Mouse (Mus musculus): ENCODE results near the gene Gdf10. TPM values are rescaled to one million over a fixed set of nuclear protein-coding genes. Genes with fewer than 3 reads are reported as not detected.
A peak's percentile ranks its signal among the peaks of the same experiment; 100 is the strongest.

Gene Gdf10
- polyA plus RNA-seq, 1 experiment = 3.9 TPM

DNA sequence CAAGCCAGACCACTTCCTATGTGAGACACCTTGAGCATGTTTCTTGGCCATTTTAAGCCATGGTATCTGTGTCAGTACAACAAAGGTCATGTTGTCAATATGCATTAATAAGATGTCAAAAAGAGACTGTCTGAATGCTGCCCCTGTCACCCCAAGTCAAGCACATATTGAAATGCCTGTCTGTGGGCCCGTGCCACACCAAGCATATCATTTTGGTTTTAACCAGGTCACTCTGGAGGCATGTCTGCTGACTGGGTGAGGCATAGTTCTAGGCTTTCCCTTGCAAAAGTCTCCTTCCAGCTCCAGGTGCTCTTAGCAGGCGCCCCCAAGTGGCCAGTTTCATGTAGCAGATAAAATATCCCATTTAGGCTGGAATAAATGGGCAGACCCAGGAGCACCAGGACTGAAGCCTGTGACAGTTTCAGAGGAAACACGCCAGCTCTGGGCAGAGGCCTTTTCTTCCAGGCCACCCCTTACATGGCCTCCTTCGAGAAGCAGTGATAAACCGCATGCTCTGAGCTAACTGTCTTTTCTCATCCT lies 10.5 kb downstream of the Gdf10 start:
- peak in 1 of 2 experiments; percentile 84 for DNase-seq (ENCODE audit: extremely low spot score in 1 of 2, low spot score in 1 of 2)

DNA sequence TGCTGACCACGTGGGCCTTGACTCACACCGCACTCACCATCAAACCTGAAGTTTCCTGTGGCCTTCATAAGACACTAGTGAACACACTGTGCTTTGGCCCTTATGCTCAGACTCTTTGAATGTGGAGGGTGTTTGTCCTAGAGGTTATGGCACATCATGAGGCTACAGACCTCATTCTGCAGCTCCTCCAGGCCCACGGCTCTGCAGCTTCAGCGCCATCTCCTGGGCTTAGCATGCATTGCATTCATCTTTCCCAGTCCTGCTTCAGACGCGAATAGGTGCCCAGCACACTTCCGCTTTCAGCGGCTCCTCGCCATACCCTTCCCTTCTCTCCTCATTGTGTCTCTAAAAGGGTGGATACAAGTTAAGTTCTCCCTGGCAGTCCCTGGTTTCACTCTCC lies 15.7 kb downstream of the Gdf10 start:
- peak in 1 of 2 experiments; percentile 88 for DNase-seq (ENCODE audit: extremely low spot score in 1 of 2, low spot score in 1 of 2)

DNA sequence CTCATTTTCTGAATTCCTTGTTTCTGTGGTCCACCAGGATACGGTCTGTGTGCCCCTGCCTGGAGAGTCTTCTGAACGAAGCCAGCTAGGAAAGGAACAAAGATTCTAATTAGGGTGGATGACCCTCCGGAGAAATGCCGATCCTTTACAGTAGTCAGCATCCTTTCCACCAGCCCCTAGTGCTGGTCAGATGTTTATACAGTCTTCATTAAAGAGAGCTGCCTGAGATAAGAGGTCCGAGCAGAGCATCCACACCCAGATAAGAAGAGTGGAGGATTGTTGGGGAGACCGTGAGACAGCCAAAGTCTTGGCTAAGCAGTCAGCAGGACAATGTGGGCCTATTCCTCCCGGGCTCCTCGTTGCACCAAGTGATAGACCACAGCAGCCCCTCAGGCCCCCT lies 17.4 kb downstream of the Gdf10 start, which contains the start of gene Gdf2:
TSS of gene Gdf2 (plus strand) at position 301 of the 400 bp plus-strand sequence.
- no peak for DNase-seq (ENCODE audit: extremely low spot score in 1 of 2, low spot score in 1 of 2)

DNA sequence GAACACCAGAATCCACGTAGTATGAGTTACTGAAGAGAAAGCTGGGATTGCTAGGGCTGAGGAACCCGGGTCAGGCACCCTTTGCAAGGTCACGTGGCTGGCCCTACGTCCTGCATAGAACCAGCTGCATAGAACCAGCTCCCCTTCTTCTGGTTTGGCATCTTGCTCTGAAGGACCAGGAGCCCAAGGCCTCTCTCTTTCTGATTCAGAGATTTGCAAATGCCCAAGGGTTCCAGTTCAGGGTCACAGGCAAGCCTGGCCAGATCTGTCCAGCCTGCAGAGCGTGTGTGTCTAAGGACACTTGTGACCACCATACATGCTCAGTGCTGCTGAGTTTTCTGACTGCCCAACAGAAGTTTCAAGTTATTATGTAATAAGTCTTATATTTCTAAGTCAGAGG lies 18.8 kb downstream of the Gdf10 start:
- DNase-seq (ENCODE audit: extremely low spot score in 1 of 2, low spot score in 1 of 2) = no peak

DNA sequence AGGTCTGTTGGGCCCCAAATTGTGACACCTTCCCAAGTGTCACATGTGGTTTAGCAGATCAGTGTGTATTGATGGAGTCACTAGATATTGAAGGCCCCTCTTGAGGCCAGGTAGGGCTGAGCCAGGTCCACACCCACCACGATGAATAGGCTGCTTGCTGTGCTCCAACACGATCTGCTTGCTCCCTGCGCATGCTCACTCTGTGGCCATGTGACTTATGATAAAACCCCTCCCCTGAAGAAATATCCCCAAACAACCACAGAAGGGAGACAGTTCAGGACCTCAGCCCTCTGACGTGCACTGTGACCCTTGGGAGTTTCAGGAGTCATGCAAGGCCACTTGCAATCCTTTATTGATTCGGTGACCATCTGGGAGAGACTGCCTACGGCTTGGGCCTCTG lies 22.7 kb downstream of the Gdf10 start:
- DNase-seq (ENCODE audit: extremely low spot score in 1 of 2, low spot score in 1 of 2) = no peak

DNA sequence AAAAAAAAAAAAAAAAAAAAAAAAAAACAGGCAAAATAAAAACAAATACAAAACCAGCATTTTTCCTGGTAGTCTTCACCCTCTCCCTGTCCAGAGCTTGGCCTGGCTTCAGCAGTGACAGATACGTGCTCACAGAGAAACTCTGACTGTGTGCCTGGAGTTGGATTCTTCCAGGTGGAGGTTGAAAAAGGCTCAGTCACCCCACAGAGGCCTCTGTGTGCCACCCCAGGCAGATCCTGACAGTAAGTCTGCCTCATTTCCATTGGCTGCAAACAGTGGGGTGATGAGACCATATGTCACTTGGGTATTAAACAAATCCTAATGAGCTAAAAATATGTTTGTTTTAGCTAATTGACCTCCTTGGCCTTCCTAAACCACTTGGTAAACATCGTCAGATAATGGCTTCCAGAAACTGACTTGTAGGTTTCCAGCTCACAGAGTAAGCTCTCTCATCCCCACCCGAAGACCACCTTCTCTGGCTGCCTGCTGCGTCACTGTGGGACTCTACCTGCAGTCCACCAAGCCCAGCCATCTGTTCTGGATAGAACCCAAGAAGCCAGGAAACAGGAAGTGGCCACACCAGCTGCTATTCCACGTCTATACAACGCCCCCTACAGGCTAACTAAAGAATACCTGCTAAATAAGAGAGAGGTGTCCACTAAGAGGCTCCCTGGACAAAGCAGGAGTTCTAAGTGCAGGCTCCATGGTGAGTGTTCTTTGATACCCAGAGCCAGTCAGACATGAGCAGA lies 29.0 kb downstream of the Gdf10 start:
- no peak for DNase-seq (ENCODE audit: extremely low spot score in 1 of 2, low spot score in 1 of 2)

DNA sequence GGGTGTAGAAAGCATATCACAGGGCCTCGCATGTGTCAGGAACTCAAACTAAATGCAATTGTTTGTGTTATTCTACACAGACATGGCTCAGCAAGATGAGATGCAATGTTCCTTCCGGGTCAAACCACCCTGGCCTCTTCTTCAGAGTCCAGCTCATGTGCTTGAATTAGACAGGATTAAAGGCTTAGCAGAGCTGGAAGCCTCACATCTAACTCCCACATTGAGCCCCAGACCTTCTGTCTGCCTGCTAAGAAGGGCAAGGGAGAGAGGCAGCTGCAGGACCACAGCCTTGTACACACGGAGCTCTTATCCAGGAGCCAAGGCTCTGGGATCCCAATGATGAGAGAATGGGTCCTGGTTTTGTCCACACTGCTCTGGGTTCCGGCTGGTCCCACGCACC lies 30.4 kb downstream of the Gdf10 start, which contains the start of gene Rbp3:
TSS of gene Rbp3 (plus strand) at position 243 of the 400 bp plus-strand sequence.
- no peak for DNase-seq (ENCODE audit: extremely low spot score in 1 of 2, low spot score in 1 of 2)

DNA sequence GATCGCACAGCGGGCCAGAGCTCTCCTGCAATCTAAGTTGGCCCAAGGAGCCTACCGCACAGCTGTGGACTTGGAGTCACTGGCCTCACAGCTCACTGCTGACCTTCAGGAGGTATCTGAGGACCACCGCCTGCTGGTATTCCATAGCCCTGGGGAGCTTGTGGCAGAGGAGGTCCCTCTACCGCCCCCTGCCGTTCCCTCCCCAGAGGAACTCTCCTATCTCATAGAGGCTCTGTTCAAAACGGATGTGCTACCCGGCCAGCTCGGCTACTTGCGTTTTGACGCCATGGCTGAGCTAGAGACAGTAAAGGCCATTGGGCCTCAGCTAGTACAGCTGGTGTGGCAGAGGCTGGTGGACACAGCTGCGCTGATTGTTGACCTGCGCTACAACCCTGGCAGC lies 32.7 kb downstream of the Gdf10 start:
- no peak for DNase-seq (ENCODE audit: extremely low spot score in 1 of 2, low spot score in 1 of 2)

DNA sequence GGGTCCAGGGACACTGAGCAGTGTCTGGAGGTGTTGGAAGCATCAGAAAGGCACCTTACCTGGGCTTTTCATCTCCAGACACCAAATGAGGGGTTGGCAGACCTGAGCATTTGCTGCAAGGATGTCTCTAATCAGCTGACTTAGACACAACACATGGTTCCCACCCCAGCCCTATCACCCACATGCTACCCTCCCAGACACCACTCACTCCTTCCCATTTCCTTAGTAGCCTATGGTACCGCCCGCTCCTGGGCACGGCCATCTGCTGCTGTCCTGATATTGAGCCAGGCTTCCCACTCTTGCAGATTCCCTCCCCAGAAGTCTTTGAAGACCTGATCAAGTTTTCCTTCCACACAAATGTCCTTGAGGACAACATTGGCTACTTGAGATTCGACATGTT lies 34.8 kb downstream of the Gdf10 start:
- DNase-seq (ENCODE audit: extremely low spot score in 1 of 2, low spot score in 1 of 2) = peak in 1 of 2 experiments; percentile 47

DNA sequence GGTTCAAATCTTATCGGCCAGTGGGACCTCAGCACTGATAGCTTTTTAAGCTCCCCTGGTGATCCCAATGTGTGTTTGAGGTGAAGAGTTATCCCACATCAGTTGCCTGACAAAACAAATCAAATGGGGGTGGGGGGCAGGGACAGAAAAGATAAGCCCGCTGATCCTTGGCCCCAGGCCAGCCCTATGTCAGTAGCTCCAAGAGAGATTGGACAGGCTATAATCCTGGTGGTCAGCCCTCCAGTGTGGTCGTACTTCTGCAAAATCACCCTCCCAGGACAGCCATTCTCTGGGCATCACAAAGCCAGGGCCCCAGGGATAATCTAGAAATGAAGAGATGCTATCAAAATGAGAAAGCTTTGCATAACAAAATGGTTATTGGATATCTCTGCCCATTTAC lies 35.5 kb downstream of the Gdf10 start:
- DNase-seq (ENCODE audit: extremely low spot score in 1 of 2, low spot score in 1 of 2) = no peak

DNA sequence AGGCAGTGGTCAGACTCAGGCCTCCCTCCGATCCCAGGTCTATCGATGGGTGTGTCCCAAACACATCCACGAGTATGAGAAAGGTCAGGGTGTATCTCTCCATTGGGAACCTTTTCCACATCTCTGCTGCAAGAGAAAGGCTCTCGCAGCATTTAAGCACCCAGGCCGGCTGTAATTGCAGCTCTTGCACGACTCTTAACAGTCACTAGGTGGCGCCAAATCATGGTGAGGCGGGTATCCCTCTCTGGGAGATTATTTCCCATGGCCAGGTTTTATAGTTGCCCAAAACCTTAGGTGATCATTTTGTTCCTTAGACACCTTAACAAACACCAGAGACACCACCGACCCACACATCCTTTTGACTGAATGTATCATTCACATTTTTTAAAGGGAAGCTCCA lies 36.0 kb downstream of the Gdf10 start:
- peak in 1 of 2 experiments; percentile 84 for DNase-seq (ENCODE audit: extremely low spot score in 1 of 2, low spot score in 1 of 2)

DNA sequence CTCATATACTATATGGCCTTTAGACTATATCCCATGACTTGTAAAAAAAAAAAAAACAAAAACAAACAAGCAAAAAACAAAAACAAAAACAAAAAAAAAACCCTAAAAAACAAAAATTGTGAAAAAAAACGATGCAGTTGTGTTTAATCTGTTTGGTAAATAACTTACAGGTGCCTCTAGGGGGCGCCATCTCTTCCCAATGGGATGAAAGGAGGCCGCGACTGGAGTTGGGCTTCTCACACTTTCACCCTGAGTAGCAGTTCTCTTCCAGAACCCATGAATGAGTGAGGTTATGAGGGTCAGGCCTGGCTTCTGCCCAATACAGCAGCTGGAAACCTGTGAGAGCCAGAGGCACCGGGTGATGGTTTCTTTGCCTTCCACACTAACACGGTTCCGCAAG lies 42.3 kb downstream of the Gdf10 start:
- no peak for DNase-seq (ENCODE audit: extremely low spot score in 1 of 2, low spot score in 1 of 2)

DNA sequence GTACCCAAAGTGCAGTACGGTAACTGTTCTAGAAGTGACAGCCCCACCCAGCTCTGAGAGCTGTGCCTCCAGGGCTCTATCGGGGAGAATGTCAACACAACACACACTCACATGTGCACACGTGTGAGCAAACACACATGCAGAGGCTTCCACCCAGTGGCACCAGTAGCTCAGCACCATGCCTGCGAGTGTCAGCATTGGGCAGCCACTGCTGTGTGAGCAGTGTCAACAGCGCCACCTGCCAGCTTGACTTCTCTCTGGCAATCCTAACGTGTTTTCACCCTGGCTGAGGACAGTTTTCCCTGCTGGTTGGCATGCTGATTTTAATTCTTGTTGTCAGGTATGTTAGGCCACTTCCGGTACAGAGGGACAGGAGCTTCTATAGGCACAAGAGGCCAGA lies 49.3 kb downstream of the Gdf10 start:
- no peak for DNase-seq (ENCODE audit: extremely low spot score in 1 of 2, low spot score in 1 of 2)

DNA sequence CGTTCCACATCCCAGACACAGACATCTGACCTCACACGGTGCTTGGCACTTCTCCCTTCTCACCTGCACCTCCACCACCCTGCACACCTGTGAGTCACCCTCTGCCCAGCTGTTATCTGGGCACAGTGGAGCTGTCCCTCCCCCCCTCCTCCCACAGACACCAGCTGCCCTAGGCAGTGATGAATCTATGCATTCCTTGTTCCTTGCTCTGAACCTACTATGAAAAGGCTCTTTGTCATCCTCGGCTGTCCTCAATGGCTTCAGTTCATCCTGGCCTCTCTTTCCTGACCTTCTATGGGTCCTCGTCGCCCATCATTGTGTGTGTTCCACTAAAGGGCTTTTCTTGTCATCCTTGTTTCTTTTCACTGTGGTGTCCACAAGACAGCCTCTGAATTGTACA lies 51.4 kb downstream of the Gdf10 start:
- DNase-seq (ENCODE audit: extremely low spot score in 1 of 2, low spot score in 1 of 2) = peak in 1 of 2 experiments; percentile 28

DNA sequence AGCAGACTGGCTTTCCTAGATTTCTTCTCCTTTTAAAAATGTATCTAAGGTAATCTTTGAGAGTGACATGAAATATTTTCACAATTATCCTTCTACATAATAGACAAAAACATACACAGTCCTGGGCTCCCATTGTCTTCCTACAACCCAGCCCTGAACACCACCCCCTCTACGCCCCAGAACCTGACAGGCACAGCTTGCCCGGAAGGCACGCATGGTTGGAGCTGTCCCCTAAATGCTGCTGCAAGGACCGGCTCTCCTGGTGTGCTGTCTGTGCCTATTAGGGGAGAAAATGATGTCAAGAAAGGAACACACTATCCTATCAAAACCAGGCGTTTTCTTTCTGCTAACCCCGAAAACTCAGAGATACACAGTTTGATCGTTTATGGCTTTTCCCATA lies 54.4 kb downstream of the Gdf10 start:
- no peak for DNase-seq (ENCODE audit: extremely low spot score in 1 of 2, low spot score in 1 of 2)

DNA sequence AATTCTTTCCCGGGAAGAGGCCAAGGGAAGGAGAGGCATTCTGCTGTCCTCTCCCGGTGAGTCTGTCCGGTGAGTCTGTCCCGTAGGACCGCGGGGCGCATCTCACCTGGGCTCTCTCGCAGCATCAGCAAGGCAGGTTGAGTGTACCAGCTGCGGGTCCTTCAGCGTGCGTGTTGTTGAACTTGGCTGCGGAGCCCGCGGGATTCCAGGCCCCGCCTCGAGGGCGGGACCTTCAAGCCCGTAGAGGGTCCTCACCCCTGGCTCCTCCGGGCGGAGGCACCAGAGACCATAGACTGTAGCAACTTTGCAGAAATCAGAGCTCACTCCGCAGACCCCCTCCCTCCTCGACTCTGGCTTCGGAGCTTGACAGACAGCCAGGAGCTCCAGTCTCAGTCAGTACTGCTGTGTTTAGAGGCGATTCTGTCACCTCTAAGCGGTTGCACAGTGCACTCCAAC lies 55.2 kb downstream of the Gdf10 start, which contains the start of gene Zfp488:
TSS of gene Zfp488 (minus strand) at position 161 of the 456 bp plus-strand sequence.
- DNase-seq (ENCODE audit: extremely low spot score in 1 of 2, low spot score in 1 of 2) = no peak

Other genes with a start within 250 kb of the Gdf10 start
- gene Gdf2, start 17.5 kb downstream of the Gdf10 start, polyA plus RNA-seq (2012; rRNA removed) = 0.04 TPM in 1 of 2 replicates, not detected in the other
- not detected in 2 replicates for gene Rbp3, start 30.4 kb downstream of the Gdf10 start, polyA plus RNA-seq (2012; rRNA removed)
- 2.5 and 2.6 TPM in 2 replicates for gene Zfp488, start 55.2 kb downstream of the Gdf10 start, polyA plus RNA-seq (2012; rRNA removed)
- gene Gm30083, start 91.6 kb downstream of the Gdf10 start, polyA plus RNA-seq (2012; rRNA removed) = not detected in 2 replicates
- not detected in 2 replicates for gene Gm5460, start 93.2 kb downstream of the Gdf10 start, polyA plus RNA-seq (2012; rRNA removed)
- not detected in 2 replicates for gene Antxrl, start 129.1 kb downstream of the Gdf10 start, polyA plus RNA-seq (2012; rRNA removed)
- 0.32 and 0.36 TPM in 2 replicates for gene Anxa8, start 162.4 kb downstream of the Gdf10 start, polyA plus RNA-seq (2012; rRNA removed)
- not detected in 2 replicates for gene A630023A22Rik, start 179.2 kb downstream of the Gdf10 start, polyA plus RNA-seq (2012; rRNA removed)
- gene Npy4r, start 228.9 kb downstream of the Gdf10 start, polyA plus RNA-seq (2012; rRNA removed) = not detected in 2 replicates

Measured in frontal cortex, adult 2 months (tissue).